Mouse (Mus musculus): ENCODE measurements around the gene Mlip.

Mlip gene

DNA sequence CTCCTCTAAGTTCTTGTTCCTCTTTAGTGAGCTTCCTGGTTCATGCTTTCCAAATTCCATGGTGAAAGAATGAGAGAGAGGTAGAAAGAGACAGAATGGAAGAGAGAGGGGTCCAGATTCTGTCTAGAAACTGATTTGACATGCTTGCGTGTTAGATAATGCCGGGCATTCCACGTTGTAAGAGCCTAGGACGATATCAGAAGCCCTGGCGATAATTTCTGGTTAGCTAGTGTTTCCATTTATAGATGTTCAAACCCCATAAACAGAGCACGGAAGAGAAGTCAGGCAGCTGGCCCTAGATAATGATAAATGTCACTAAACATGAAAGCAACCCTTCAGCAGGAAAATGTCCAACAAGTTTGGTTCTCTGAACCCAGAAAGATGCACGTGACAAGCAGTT is 5.1 kb downstream of the Mlip start:
- no peak for DNase-seq (ENCODE audit: low spot score in 2 of 2)

DNA sequence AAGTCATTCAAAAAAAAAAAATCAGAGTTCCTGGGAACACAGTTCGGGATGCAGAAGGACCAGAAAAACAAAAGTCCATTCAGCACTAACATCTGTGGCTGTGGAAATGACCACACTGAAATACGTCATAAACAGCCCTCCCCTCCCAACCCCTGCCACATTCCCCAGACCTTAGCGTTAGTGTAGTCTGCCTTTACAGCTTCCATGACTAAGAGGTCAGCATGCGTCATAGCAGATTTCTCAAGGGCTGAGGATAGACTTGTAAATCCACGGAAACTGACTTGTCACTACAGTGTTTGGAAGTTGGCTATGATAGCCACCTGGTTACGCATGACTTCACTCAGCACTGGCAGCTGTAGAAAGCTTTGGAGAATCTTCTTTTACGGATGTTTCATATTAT is 8.5 kb downstream of the Mlip start:
- DNase-seq (ENCODE audit: low spot score in 2 of 2) = no peak

DNA sequence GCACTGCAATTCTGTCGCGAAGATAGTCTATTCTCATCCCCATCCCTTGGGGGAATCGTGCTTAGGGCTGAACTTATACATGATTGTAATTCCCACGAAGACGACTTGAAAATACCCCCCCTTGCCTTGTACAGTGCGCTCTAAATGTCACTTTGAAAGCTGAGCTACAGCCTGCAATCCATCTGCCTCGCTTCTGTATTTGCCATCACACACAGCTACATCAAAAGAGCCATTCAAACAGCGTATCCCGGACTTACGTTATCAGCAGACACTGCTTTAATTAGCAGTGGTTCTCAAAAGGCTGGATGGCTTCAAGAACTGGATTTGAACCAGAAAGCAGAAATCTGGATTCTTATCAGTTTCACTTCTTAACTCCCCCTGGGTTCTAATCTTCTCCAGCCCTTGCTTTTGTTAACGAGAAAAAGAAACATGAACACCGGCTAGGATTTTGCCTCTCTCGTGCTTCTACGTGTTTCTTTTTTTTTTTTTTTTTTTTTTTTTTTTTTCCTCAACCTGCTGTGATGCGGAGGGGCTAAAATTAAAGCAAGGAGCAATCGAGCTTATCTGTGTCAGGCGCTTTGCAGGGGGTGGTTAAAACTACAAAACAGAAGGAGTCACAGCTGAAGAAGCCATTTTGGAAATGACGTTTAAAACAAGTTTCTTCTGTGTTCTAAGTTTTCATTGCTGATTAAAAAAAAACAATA is 12.5 kb downstream of the Mlip start:
- no peak for DNase-seq (ENCODE audit: low spot score in 2 of 2)

DNA sequence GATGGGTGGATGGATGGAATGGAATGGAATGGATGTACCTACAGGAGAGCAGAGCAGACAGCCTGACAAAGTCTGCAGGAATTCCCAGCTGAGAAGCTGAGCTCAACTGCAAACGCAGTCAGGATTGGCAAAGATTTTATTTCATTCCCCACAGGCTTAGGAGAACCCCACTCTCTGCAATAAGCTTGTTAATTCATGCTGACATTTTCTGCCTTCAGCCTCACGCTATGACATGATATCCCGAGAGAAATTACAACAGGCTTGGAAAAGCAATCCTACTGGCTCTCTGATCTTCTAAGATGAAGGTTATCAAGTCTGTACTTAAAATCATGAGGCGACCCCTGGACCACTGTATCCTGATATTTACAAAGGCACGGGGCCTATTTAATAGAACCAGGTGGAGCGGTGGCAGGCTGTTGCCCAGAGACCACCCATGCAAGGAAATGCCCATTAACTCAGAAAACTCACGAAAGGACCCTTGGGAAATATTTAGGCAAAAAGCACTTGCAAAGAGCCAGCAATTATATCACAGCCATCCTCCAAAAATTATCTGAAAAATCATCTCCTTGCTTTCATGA is 13.1 kb downstream of the Mlip start:
- no peak for DNase-seq (ENCODE audit: low spot score in 2 of 2)

DNA sequence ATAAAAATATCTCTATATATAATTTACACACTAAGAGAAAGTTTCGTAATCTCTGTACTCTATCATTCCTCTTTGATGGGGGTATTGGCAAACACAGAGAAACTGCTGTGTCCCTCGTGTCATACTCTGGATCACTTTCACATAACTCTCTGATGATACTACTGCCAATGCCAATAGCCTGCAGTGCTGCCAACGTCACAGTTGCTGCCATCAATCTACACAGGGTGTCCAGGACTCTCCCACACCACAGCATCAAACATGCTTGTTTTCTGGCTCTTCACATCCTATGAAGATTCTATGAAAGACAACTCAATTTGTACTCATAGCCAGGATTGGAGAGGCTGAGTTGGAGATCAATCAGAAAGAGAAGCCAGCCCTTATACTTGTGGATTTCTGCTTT is 17.4 kb downstream of the Mlip start:
- DNase-seq (ENCODE audit: low spot score in 2 of 2) = no peak

DNA sequence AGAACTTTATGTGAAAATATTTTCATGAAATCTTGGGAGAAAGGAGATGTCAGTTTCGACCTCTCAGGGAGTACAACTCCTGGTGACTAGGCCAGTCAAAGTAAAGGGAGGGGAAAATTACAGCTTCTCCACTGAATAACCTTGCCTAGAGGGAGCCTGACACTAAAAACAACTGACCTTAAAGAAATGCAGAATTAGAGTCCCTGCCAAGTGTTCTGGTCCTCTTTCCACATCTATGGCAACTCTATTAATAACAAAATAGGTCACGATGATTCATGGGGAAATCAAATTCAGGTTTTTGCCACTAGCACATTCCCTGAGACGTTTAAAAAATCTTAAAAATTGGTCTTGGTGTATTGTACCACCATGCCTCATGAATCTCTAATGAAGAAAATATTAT is 34.4 kb downstream of the Mlip start:
- no peak for DNase-seq (ENCODE audit: low spot score in 2 of 2)

DNA sequence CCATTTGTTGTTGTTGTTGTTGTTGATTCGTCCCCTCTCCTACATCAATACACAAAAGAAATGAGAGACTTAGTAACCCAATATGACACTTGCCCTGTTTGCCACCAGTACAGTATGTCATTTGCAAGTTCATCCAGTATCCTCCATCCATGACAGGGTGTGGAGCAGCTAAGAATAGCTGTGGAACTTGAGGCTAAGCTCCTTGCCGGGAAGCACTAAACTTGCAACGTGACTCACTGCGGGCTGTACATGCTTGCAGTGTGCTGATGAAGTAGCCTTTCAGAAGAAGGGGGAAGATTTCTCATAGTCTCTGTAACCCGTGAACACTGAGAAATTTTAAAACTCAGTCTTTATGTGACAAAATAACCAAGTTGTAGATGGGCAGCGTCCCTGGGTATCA is 42.2 kb downstream of the Mlip start:
- DNase-seq (ENCODE audit: low spot score in 2 of 2) = no peak

DNA sequence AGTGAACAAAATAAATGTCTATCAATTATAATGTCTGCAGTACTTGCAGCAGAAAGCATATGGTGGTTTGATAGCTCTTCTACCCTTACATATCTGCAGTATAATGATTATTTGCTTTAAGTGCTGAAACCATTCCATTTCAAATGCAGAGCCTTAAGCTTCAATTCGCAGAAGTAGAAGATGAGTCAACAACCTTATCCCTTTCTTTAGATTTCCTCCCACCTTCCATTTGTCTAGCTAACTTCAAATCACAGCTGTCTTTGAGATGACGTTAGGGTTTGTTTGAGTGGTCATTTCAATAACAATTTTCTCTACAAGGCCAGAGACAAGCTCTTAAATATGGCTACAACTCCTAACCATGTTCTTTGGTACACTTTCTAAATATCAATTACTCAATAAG is 47.4 kb downstream of the Mlip start:
- DNase-seq (ENCODE audit: low spot score in 2 of 2) = no peak

DNA sequence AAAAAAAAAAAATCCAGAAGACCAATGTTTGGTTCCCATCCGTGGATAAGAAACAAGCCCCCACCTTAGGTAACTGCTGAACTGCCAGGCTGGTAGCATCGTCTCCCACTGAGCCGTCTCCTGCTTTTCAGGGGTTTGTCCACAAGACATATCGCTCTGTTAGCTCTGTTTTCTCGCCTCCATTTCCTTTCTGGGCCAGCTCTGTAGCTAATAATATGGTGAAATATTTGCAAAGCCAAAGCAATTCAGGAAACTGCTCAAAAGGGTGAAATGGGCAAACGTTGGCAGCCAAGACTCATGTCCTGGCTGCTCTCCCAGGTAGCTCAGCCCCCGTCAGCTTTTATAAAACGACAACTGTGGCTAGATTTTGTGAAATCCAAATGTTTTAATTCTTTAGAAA is 50.4 kb downstream of the Mlip start:
- DNase-seq (ENCODE audit: low spot score in 2 of 2) = no peak

DNA sequence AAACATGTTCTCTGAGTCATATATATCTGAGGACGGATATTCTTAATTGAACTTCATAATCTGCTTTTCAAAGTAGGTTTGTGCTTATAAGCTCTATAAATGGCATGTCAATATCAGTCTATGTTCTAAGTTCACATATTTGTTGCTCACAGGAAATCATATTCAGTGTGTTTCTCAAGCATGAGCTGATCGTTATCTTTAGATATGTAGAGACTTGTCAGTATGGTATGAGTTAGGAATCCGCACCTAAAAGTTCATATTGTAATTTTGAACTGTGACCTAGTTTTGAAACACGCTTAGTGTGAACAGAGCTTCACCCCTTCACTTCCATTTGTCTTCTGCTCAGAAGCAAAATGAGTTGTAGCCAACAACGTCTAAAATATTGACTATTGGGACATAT is 64.8 kb downstream of the Mlip start:
- no peak for DNase-seq (ENCODE audit: low spot score in 2 of 2)

DNA sequence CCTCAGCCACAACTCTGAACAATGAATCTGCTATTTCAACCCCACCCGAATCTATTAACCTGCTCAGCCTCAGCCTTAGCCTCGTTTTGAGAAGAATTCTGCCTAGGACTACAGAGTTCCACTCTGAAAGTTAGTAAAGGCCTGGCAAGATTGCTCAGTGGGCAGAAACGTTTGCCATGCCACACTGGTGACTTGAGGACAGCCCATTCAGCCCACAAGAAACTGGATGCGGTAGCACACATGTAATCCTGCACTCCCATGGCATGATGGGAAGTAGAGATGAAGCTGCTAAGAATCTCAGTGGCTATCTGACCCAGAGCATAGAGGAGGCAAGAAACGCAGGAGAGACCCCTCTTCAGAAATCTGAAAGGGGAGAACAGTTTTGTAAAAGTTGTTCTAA is 73.4 kb downstream of the Mlip start:
- no peak for DNase-seq (ENCODE audit: low spot score in 2 of 2)

DNA sequence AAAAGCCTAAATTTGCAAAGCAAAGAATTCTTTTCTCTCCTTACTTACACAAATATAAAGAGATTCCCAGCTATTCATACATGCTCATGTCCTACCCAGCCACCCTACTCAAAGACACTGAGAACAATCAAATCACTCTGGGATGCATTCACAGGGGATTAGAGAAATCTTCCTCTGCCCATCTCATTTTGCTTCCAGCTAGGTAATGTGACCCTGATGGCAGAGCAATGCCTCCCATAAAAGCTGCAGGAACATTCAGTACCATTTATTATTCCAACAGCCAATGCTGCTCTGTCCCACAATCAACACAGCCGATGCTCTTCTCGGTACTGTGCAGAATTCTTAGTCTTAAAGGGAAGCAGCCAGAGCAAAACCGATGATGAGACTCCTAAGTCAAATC is 74.7 kb downstream of the Mlip start:
- no peak for DNase-seq (ENCODE audit: low spot score in 2 of 2)

DNA sequence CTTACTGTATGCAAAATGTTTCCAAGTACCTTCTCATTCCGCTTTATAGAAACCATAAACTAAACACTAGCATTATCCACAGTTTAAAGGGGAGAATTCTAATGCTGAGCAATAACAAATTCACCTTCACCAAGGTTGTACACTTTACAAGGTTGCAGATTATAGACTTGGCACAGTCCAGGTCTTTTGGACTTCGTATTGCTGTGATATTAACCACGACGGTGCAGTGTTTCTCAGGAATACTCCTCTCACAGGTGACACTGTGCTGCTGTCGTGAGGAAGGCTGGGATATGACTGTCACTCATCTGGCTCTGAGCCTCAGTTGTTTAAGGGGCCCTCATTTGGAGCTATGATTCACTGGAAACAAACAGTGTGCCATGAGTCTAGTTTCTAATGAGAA is 75.5 kb downstream of the Mlip start:
- DNase-seq (ENCODE audit: low spot score in 2 of 2) = no peak

DNA sequence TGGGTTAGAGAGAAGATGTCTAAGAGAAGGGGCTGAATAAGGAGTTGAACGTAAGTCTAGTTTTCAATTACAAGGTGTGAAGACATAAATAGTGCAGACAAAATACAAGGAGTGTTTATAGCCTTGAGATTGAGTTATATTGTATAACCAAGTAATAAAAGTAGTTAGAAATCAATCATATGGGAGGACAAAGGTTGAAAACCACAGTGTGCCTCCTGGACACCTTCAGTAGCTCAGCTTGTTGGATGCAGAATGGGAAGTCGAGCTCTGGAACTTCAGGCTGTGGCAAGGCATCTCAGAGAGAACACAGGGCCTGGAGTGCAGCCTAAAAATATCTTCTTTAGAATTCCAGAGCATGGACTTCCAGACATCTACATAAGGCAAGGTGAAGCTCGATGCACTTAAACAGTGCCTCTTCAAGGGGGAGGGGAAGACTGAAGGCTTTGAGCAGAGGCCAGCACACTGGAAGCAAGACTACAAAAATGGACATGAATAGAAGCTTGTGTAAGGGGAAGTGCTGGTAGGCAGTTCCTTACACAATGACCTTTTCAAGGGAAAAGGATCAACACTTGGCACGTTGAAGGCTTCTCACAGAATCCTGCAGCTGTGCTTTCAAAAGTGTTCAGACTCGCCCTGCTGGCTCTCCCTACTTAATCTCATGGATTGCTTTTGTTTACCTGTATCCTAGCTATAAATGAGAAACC is 76.2 kb downstream of the Mlip start:
- DNase-seq (ENCODE audit: low spot score in 2 of 2) = no peak

DNA sequence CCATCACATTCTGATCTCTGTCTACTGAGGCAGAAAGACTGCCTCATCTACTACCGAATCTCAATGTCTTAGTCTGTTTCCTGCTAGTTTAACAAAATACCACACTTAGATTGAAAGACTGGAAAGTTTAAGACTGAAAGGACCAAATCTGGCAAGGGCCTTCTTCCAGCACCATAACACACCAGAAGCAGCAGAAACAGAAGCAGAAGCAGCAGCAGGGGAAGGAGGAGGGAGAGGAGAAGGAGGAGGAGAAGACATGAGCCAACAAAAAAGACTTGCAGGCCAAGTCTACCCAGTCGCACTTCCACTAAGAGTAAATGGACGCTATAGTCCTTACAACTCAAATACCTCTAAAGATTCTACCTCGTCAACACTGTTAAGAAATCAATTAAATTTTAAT is 80.0 kb downstream of the Mlip start:
- no peak for DNase-seq (ENCODE audit: low spot score in 2 of 2)

DNA sequence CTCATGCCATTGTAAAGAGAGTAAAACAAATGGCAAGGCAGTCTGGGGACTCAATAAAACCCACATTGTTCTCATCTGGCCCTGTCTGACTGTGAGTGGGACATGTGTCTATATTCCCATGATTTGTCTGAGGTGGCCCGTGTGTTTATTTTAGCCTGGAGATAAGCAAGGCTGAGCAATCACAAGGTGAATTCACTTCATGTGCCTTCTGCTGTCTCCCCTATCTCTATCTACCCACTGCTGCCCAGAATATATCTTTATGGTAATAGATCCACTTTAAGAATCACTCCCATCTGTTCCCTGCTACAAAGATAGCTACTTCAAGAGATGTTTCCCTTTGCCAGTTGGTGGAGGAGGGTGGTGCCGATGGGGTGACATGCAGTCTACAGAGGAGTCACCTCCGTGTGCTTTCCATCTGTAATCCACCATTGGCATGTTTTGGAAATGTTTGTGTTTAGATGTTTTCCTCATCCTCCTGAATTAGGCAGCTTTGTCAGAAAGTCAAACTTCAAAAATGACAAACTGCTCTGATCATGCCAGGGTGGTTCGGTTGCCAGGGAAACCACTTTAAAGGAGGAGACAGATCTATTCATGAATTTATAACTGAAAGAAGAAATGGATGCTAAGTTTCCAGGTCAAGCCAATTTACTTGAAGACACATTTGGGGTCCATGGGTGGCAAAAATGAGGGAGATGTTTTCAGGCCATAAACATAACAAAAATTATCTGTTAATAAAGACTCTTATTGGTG is 87.3 kb downstream of the Mlip start:
- DNase-seq (ENCODE audit: low spot score in 2 of 2) = no peak

DNA sequence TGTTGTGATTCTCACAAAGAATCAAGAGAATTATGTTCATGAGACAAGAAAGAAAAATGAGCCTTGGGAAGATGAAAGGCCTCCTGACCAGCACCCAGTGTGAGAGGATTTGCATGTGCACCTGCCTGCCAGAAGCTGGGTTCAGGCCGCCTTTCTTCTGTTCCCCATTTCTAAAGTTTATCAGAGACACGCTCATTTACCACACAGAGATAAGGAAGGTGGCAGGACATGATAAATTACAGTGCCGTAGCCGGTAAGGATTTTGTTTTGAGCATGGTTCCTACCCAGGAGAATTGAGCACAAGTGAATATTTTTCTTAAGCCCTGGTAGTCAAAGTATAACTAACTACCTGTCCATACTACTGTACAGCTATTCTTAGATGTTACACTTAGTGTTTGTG is 93.7 kb downstream of the Mlip start:
- DNase-seq (ENCODE audit: low spot score in 2 of 2) = no peak

DNA sequence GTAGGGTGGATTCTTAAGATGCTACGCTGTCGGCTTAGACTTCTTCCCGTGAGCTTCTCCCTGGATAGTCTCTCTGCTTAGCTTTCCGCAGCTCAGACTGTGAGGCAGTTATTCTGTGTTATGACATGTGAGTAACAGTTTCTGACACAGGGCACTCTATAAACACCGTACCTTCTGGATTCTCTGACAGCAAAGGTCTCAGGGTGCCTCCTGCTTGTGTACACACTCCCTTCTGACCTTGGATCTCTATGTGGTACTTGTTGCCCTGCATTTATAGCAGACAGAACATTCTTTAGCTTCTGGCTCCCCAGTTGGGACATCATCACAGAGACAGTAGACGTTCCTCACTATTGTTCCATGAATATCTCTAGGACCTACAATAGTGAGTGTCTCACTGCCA is 94.5 kb downstream of the Mlip start:
- no peak for DNase-seq (ENCODE audit: low spot score in 2 of 2)

DNA sequence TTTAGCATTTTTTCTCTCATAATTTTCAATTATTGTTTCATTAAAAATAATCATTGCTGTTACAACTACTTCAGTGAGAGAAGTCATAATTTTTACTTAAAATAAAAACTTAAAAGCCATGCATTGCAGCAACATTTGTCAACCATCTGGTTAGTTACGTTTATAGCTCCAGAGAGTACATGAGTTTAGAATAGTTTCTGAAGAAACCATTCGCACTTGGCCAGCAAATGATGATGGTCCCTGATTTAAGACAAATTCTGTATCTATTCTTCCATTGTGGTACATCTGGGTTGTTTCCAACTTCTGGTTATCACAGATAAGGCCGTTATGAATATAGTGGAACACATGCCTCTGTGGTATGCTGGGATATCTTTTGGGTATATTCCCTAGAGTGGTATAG is 98.3 kb downstream of the Mlip start:
- DNase-seq (ENCODE audit: low spot score in 2 of 2) = no peak

DNA sequence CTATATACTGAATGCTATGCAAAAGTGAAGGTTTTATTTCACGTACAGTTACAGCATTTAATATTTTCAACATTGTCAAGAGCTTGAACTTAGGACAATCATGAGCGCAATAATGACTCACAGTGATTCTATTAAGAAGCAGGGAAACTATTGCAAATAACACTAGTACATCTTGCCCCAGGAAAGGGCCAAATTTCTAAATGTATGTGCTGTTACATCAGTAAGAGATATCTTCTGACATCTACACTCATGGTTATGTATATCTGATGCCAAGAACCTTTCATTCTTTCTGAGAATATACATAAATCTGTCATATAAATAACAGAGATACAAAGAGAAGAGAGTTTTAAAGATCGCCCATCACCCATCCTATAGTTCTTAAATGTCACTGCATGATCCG is 100.0 kb downstream of the Mlip start:
- no peak for DNase-seq (ENCODE audit: low spot score in 2 of 2)

DNA sequence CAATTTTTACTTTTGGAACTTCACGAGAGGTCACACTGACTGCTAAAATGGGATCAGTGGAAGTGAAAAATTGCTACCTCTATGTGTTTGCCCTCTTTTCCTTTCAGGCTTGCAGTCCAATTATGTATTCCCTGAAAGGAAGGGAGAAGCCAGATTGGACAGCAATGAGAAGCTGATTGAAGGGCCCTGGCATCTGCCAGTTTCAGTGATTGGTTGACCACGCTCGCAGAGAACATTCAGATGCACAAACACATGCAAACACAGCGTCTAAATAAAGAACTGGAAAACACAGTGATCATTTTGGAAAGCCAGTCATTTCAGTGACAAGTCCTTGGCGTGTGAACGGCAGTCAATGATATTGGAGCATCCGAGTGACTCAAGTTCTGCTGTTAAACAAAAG is 100.6 kb downstream of the Mlip start:
- no peak for DNase-seq (ENCODE audit: low spot score in 2 of 2)

DNA sequence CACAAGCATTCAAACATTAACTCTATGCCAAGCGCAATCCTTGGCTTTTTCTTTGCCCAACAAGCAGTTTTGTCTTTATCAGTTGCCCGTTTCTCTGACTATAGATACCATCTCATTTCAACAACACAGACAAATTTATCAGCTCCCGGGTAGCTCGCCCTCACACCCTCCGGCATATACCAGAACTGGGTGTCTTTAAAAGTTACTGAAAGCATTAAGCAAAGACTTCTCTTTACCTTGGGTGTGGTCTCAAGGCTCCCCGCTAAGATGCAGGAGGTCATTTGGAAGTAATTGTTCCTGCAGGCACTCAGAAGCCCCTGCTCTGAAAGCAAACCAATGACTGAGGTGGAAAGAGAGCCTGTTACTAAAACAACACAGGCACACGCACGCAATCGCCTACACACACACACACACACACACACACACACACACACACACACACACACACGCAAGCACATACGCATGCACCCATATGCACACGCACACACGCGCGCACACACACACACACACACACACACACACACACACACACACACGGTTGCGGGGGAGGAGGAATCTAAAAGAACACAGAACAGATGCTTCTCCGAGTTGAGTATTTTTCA is 101.2 kb downstream of the Mlip start:
- no peak for DNase-seq (ENCODE audit: low spot score in 2 of 2)

All from urinary bladder, postnatal 36 days (tissue).